Mouse (Mus musculus) MEL (cell line): ENCODE results near the gene Myom1. TPM values are rescaled to one million over a fixed set of nuclear protein-coding genes. Genes with fewer than 3 reads are reported as not detected.
A peak's percentile ranks its signal among the peaks of the same experiment; 100 is the strongest.

Experiments
- DNase-seq: peaks from one replicate; pipeline ENCODE4 v3.0.0; 2011; ENCODE audit warnings: low read depth, low spot score
- H3K27ac ChIP-seq: 2 replicates; pipeline ENCODE4 v1.5.1; 2012; ENCODE audit warnings: low read depth, mild to moderate bottlenecking, control low read depth, low read length, moderate library complexity; ENCODE audit not compliant: control insufficient read depth
- H3K27me3 ChIP-seq, 2 experiments: fragments of 150-350 bp in 1 of 2; sonication (generic) in 1 of 2; 2 replicates each; pipeline ENCODE4 v1.6.1; 2012; ENCODE audit warnings: low read length in 2 of 2, mild to moderate bottlenecking in 2 of 2, improper control_type of control experiment in 1 of 2, moderate library complexity in 1 of 2; ENCODE audit not compliant: insufficient read depth in 2 of 2, control insufficient read depth in 1 of 2
- H3K36me3 ChIP-seq, 2 experiments: 2 replicates each; pipeline ENCODE4 v1.6.1; 2012 to 2014; ENCODE audit warnings: low read length in 2 of 2, improper control_type of control experiment in 1 of 2, inconsistent platforms in 1 of 2, mild to moderate bottlenecking in 1 of 2; ENCODE audit not compliant: insufficient read depth in 2 of 2, control insufficient read depth in 1 of 2
- H3K4me1 ChIP-seq, 2 experiments: fragments of 150-350 bp in 1 of 2; sonication (generic) in 1 of 2; 2 replicates each; pipeline ENCODE4 v1.6.1; 2012; ENCODE audit warnings: low read length in 2 of 2, improper control_type of control experiment in 1 of 2, mild to moderate bottlenecking in 1 of 2; ENCODE audit not compliant: insufficient read depth in 2 of 2, control insufficient read depth in 1 of 2
- H3K4me3 ChIP-seq, 2 experiments: fragments of 150-350 bp in 1 of 2; sonication (generic) in 1 of 2; 2 replicates each; pipeline ENCODE4 v1.5.1; 2012; ENCODE audit warnings: low read depth in 2 of 2, low read length in 2 of 2, mild to moderate bottlenecking in 2 of 2, moderate library complexity in 2 of 2, control low read depth in 1 of 2, improper control_type of control experiment in 1 of 2; ENCODE audit not compliant: control insufficient read depth in 1 of 2, insufficient read depth in 1 of 2
- H3K79me2 ChIP-seq: 2 replicates; pipeline ENCODE4 v1.6.1; 2012; ENCODE audit warnings: mild to moderate bottlenecking, low read length, moderate library complexity; ENCODE audit not compliant: control insufficient read depth, poor library complexity, insufficient read depth
- H3K9ac ChIP-seq: 2 replicates; pipeline ENCODE4 v1.6.1; 2012; ENCODE audit warnings: low read depth, mild to moderate bottlenecking, control low read depth, low read length, moderate library complexity; ENCODE audit not compliant: control insufficient read depth, poor library complexity, severe bottlenecking
- H3K9me3 ChIP-seq: fragments of 150-350 bp; sonication (generic); replicated peaks from 2 replicates; pipeline ENCODE4 v1.6.1; 2012; ENCODE audit warnings: mild to moderate bottlenecking, low read length, improper control_type of control experiment, moderate library complexity; ENCODE audit not compliant: insufficient read depth
- CHD2 ChIP-seq: IDR thresholded peaks from 2 replicates; pipeline ENCODE4 v1.6.1; 2011; ENCODE audit warnings: low read length, improper control_type of control experiment
- E2F4 ChIP-seq: IDR thresholded peaks from 2 replicates; pipeline ENCODE4 v1.6.1; 2011; ENCODE audit warnings: low read depth, low read length, improper control_type of control experiment, borderline replicate concordance
- EP300 ChIP-seq, 2 experiments: IDR thresholded peaks; 2 replicates each; pipeline ENCODE4 v1.6.1; 2011; ENCODE audit warnings: improper control_type of control experiment in 2 of 2, low read length in 2 of 2, low read depth in 1 of 2, mild to moderate bottlenecking in 1 of 2
- GABPA ChIP-seq: IDR thresholded peaks from 2 replicates; pipeline ENCODE4 v1.6.1; 2012; ENCODE audit warnings: low read depth, mild to moderate bottlenecking, inconsistent platforms, low read length, improper control_type of control experiment, moderate library complexity
- GATA1 ChIP-seq: IDR thresholded peaks from 2 replicates; pipeline ENCODE4 v1.6.1; 2011; ENCODE audit warnings: low read depth, low read length, improper control_type of control experiment
- KAT2A ChIP-seq: conservative IDR thresholded peaks from 2 replicates; pipeline ENCODE4 v1.6.1; 2012; ENCODE audit warnings: low read depth, low read length, improper control_type of control experiment, inconsistent platforms
- MEF2A ChIP-seq: IDR thresholded peaks from 2 replicates; pipeline ENCODE4 v1.6.1; 2014; ENCODE audit warnings: low read depth, mild to moderate bottlenecking, inconsistent platforms, low read length, improper control_type of control experiment; ENCODE audit not compliant: poor library complexity, insufficient replicate concordance, severe bottlenecking; ENCODE audit errors: extremely low read depth
- MXI1 ChIP-seq: IDR thresholded peaks from 2 replicates; pipeline ENCODE4 v1.6.1; 2011; ENCODE audit warnings: mild to moderate bottlenecking, low read depth, low read length, improper control_type of control experiment
- MYC ChIP-seq: IDR thresholded peaks from 2 replicates; pipeline ENCODE4 v1.6.1; 2011; ENCODE audit warnings: low read depth, mild to moderate bottlenecking, low read length, improper control_type of control experiment, moderate library complexity
- NELFE ChIP-seq: IDR thresholded peaks from 2 replicates; pipeline ENCODE4 v1.6.1; 2011; ENCODE audit warnings: low read depth, low read length, improper control_type of control experiment
- POLR2A ChIP-seq, 2 experiments: IDR thresholded peaks; 2 replicates each; pipeline ENCODE4 v1.6.1; 2011 to 2012; ENCODE audit warnings: low read length in 2 of 2, mild to moderate bottlenecking in 2 of 2, control low read depth in 1 of 2, improper control_type of control experiment in 1 of 2, low read depth in 1 of 2, moderate library complexity in 1 of 2; ENCODE audit not compliant: control insufficient read depth in 1 of 2, insufficient read depth in 1 of 2, poor library complexity in 1 of 2
- POLR2AphosphoS2 ChIP-seq: IDR thresholded peaks from 2 replicates; pipeline ENCODE4 v1.6.1; 2011; ENCODE audit warnings: low read length, improper control_type of control experiment
- RAD21 ChIP-seq: IDR thresholded peaks from 2 replicates; pipeline ENCODE4 v1.6.1; 2011; ENCODE audit warnings: mild to moderate bottlenecking, low read depth, low read length, improper control_type of control experiment
- SMC3 ChIP-seq: IDR thresholded peaks from 2 replicates; pipeline ENCODE4 v1.6.1; 2011; ENCODE audit warnings: low read depth, low read length, improper control_type of control experiment
- TCF12 ChIP-seq: IDR thresholded peaks from 2 replicates; pipeline ENCODE4 v1.6.1; 2014; ENCODE audit warnings: low read depth, mild to moderate bottlenecking, inconsistent platforms, low read length, improper control_type of control experiment, moderate library complexity
- UBTF ChIP-seq: IDR thresholded peaks from 2 replicates; pipeline ENCODE4 v1.6.1; 2012; ENCODE audit warnings: low read depth, mild to moderate bottlenecking, inconsistent platforms, low read length, improper control_type of control experiment, moderate library complexity, borderline replicate concordance; ENCODE audit not compliant: insufficient read depth
- USF1 ChIP-seq: IDR thresholded peaks from 2 replicates; pipeline ENCODE4 v1.6.1; 2014; ENCODE audit warnings: low read depth, mild to moderate bottlenecking, inconsistent platforms, low read length, improper control_type of control experiment, moderate library complexity
- ZNF384 ChIP-seq: IDR thresholded peaks from 2 replicates; pipeline ENCODE4 v1.6.1; 2012; ENCODE audit warnings: low read depth, mild to moderate bottlenecking, inconsistent platforms, low read length, improper control_type of control experiment
- polyA plus RNA-seq, 2 experiments: library from polyadenylated mRNA; stranded (reverse) in 1 of 2; unstranded in 1 of 2; fragments of >175 nt in 1 of 2; fragments of >200 nt in 1 of 2; gene quantifications; 2 replicates each; pipeline versions ENCODE4 v1.2.1 to v1.2.4; 2012; ENCODE audit warnings: low replicate concordance in 2 of 2, low read depth in 1 of 2; ENCODE audit not compliant: insufficient read length in 2 of 2, insufficient read depth in 1 of 2, missing spikeins in 1 of 2
- total RNA-seq: library from RNA; depleted of rRNA; stranded (reverse); fragments of 300-350 nt; gene quantifications from 2 replicates; pipeline ENCODE4 v1.2.3, GENCODE M21; 2012

The Myom1 gene
- total and polyA plus RNA-seq, 3 experiments, result 0.65 to 0.79 TPM; not detected in 1

GRCm38 (mm10) chr17:71142068-71142467 lies 139.6 kb downstream of the Myom1 start:
- DNase-seq, result no peak
- Histone ChIP-seq H3K79me2 (no peaks in the 10 kb centered on the region), H3K27me3 (no peaks in the 10 kb centered on the region), H3K4me1 (peaks cover 6 to 13% of the 10 kb centered on the region in 2 experiments), H3K4me3 (no peak overlapping the region), H3K9ac (no peak overlapping the region), H3K27ac (no peak overlapping the region), H3K36me3 (peaks cover 0 to 9% of the 10 kb centered on the region in 2 experiments; a peak in 2 of 4 replicates), H3K9me3 (no peaks in the 10 kb centered on the region)
- no peak for TF ChIP-seq MXI1
- TF ChIP-seq UBTF, result no peak
- TF ChIP-seq NELFE, result no peak
- no peak for TF ChIP-seq E2F4

GRCm38 (mm10) chr17:71143155-71143554 lies 140.7 kb downstream of the Myom1 start:
- no peak for DNase-seq

GRCm38 (mm10) chr17:71144322-71145116 lies 142.1 kb downstream of the Myom1 start:
- Histone ChIP-seq H3K27ac (no peak overlapping the region), H3K4me3 (no peak overlapping the region), H3K27me3 (no peaks in the 10 kb centered on the region), H3K79me2 (no peaks in the 10 kb centered on the region), H3K9ac (no peak overlapping the region), H3K4me1 (peaks cover 6 to 13% of the 10 kb centered on the region in 2 experiments), H3K9me3 (no peaks in the 10 kb centered on the region), H3K36me3 (peaks cover 0 to 9% of the 10 kb centered on the region in 2 experiments; a peak in 2 of 4 replicates)
- TF ChIP-seq GABPA (no peak), USF1 (peak; percentile 62)
- no peak for DNase-seq

More at GRCm38 (mm10) chr17:71143155-71143554, 140.7 kb downstream of the Myom1 start:
- Histone ChIP-seq H3K79me2 (no peaks in the 10 kb centered on the region), H3K4me1 (peaks cover 6 to 13% of the 10 kb centered on the region in 2 experiments), H3K9me3 (no peaks in the 10 kb centered on the region), H3K9ac (no peak overlapping the region), H3K27me3 (no peaks in the 10 kb centered on the region), H3K4me3 (no peak overlapping the region), H3K36me3 (peaks cover 0 to 9% of the 10 kb centered on the region in 2 experiments; a peak in 2 of 4 replicates), H3K27ac (no peak overlapping the region)
- TF ChIP-seq CHD2, result no peak
- TF ChIP-seq KAT2A, result no peak
- TF ChIP-seq MEF2A, result no peak
- no peak for TF ChIP-seq ZNF384
- TF ChIP-seq E2F4, result no peak
- no peak for TF ChIP-seq MYC
- TF ChIP-seq POLR2A (IDR thresholded peaks at IDR 0.05; ENCODE audit: control insufficient read depth in 1 of 2, insufficient read depth in 1 of 2, low read depth in 1 of 2, low read length in 2 of 2, poor library complexity in 1 of 2), result no peak
- no peak for TF ChIP-seq GATA1
- TF ChIP-seq TCF12, result no peak
- no peak for TF ChIP-seq SMC3
- no peak for TF ChIP-seq EP300 (IDR thresholded peaks at IDR 0.05; ENCODE audit: low read depth in 1 of 2, low read length in 2 of 2)
- TF ChIP-seq RAD21, result no peak
- TF ChIP-seq POLR2AphosphoS2, result no peak
